Mouse (Mus musculus): ENCODE measurements around the gene Igsf21. TPM values are rescaled to one million over a fixed set of nuclear protein-coding genes. Genes with fewer than 3 reads are reported as not detected.

Igsf21 gene
- polyA plus RNA-seq, 1 experiment from 2014 or later = 50.8 TPM

DNA sequence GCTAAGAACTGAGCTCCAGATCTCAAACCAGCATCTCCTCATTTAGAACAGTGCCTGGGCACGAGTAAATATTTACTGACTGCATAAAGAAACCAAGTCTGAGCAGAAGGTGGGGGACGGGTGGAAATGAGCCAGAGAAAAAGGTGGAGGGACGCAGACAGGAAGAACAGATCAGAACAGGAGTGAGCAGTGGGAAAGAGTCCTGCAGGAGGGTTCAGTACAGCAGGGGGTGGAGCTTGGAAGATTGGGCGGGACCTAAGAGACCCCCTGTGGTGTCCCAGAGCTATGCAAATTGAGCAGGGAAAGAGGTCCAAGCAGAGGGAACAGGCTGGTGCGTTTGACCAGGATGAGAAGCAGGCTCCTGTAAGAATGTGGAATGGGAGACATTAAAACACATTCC is 241.7 kb downstream of the Igsf21 start:
- WGBS = 23% methylated on average over 5 of the region's 5 CpGs
- H3K9ac ChIP-seq (replicated peaks) = no peak overlapping the region
- H3K27me3 ChIP-seq = peaks cover 5% of the 10 kb centered on the region; the same call in 1 of the 2 replicates
- peaks cover 13% of the 10 kb centered on the region for H3K4me1 ChIP-seq
- no peak overlapping the region for H3K4me3 ChIP-seq
- no peaks in the 10 kb centered on the region for H3K9me3 ChIP-seq
- H3K27ac ChIP-seq (replicated peaks) = no peak overlapping the region
- H3K36me3 ChIP-seq = no peaks in the 10 kb centered on the region
- H3K4me2 ChIP-seq (replicated peaks) = no peak overlapping the region
- ATAC-seq (replicated peaks) = peak; percentile 23; the same call in 1 of the 2 replicates

DNA sequence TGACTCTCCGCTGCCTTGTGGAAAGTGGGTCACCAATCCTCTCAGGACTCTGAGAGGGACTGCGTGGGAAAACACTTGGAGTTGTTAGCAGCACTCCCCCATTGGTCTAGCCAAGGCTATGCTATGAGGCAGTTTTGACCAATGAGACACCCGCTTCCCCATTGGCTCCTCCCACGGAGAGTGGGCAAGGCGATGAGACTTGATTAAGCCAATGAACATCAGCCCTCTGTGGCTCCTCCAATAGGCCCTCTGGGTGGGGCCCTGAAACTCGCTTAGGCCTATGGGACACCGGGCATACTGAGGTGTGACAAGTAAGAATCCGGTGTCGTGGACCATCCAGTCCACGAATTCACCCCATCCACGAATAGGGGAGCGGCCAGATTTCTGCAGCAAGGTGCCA is 242.4 kb downstream of the Igsf21 start:
- Histone ChIP-seq H3K36me3 (no peaks in the 10 kb centered on the region), H3K27ac (replicated peaks) (no peak overlapping the region), H3K9ac (replicated peaks) (no peak overlapping the region), H3K27me3 (peaks cover 5% of the 10 kb centered on the region; the same call in 1 of the 2 replicates), H3K4me2 (replicated peaks) (peak overlapping the region; percentile 30), H3K4me3 (no peak overlapping the region; the same call in 1 of the 2 replicates), H3K4me1 (peaks cover 13% of the 10 kb centered on the region), H3K9me3 (no peaks in the 10 kb centered on the region)
- 18% methylated on average over 12 of the region's 12 CpGs for WGBS
- 0 out of 2 replicates have a peak, but pooled peaks have one; percentile 36 for ATAC-seq (replicated peaks)

DNA sequence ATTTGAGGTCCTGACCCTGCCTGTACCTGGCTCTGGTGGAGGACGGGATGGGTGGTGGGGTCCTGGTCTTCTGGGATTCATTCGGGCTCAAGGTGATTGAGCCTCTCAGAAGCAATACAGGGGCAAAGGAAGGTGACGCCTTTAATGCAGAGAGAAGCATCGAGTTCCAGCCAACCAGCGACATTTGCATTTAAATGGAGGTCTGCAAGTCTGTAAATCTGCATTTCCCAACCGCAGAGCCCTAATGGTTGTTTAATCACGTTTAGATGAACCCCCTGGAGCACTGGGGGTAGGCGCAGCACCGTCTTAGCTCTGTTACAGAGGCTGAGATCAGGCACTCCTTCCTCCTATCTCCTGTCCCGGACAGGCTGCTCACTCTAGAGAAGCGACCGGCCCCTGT is 244.5 kb downstream of the Igsf21 start:
- Histone ChIP-seq H3K4me1 (peaks cover 13% of the 10 kb centered on the region), H3K4me2 (replicated peaks) (no peak overlapping the region), H3K9me3 (no peaks in the 10 kb centered on the region), H3K27ac (replicated peaks) (no peak overlapping the region), H3K4me3 (no peak overlapping the region), H3K36me3 (no peaks in the 10 kb centered on the region), H3K27me3 (peaks cover 5% of the 10 kb centered on the region; the same call in 1 of the 2 replicates), H3K9ac (replicated peaks) (no peak overlapping the region)
- ATAC-seq (replicated peaks) = 0 out of 2 replicates have a peak, but pooled peaks have one; percentile 20
- WGBS = 6% methylated on average over 12 of the region's 12 CpGs

DNA sequence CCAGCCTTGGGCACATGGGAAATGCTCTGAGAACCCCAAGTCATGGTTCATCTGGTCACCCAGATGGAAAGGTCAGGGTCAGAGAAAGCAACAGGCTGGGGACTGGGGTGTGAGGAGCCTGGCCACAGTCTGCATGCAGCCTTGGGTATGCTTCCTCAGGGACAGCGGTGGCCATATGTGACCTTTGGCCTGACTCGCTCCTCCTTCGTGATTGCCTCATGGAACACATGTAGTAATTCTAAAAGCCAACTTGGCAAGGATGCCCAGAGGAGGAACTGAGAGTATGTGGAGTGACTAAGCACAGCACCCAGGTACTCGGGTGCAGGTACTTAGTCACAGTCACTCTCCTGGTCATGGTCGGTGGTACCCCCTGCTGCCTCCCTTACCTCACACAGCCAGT is 245.7 kb downstream of the Igsf21 start:
- no peak for ATAC-seq (replicated peaks)
- WGBS = 84% methylated on average over 5 of the region's 5 CpGs

DNA sequence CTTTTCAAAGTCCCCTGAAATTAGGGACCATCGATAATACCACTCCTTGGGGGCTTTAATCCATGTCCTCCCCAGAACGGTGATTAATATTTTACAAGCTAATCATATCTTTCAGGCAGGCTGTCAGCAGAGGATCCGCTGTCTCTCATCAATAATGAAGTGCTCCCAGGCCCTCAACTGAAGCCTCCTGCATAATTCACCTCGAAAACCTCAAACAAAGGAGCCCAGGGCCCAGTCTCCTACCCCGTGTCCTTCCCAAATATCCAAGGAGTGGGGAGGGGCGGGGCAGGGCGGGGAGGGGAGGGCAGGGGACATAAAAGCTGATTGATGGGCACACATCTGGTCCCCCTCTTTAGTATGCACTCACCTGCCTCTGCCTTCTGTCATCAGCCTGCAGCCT is 247.6 kb downstream of the Igsf21 start:
- no peak for ATAC-seq (replicated peaks)
- H3K9me3 ChIP-seq = no peaks in the 10 kb centered on the region
- H3K4me2 ChIP-seq (replicated peaks) = no peak overlapping the region
- no peaks in the 10 kb centered on the region for H3K36me3 ChIP-seq
- peaks cover 20% of the 10 kb centered on the region for H3K4me1 ChIP-seq
- H3K9ac ChIP-seq (replicated peaks) = no peak overlapping the region
- no peak overlapping the region for H3K27ac ChIP-seq (replicated peaks)
- 46% methylated on average over 7 of the region's 7 CpGs for WGBS
- H3K27me3 ChIP-seq = peaks cover 4% of the 10 kb centered on the region; the same call in 1 of the 2 replicates
- no peak overlapping the region for H3K4me3 ChIP-seq

More for the DNA sequence above, 245.7 kb downstream of the Igsf21 start:
- H3K27me3 ChIP-seq = peaks cover 5% of the 10 kb centered on the region; the same call in 1 of the 2 replicates
- no peaks in the 10 kb centered on the region for H3K9me3 ChIP-seq
- no peak overlapping the region for H3K4me3 ChIP-seq
- no peak overlapping the region for H3K27ac ChIP-seq (replicated peaks)
- H3K4me1 ChIP-seq = peaks cover 16% of the 10 kb centered on the region
- no peaks in the 10 kb centered on the region for H3K36me3 ChIP-seq
- no peak overlapping the region for H3K9ac ChIP-seq (replicated peaks)
- no peak overlapping the region for H3K4me2 ChIP-seq (replicated peaks)

DNA sequence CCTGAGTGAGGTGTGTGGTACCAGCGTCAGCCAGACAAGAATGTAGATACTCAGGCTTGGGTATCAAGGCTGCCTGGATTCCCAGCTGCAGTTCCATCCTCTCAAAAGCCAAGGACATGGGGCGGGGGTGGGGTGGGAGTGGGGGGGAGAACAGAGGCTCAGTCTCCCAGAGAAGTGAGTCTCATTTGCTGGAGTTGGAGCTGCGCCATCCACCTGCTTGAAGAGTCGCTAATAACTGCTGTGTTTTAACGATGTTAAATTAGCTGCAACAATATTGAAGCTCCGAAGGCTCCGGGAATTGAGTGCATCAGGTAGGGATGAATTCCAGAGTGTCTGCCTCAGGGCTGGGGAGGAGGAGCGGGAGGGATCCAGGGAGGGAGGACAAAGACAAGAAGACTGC is 250.9 kb downstream of the Igsf21 start:
- no peak overlapping the region for H3K4me2 ChIP-seq (replicated peaks)
- H3K27ac ChIP-seq (replicated peaks) = no peak overlapping the region
- no peaks in the 10 kb centered on the region for H3K27me3 ChIP-seq
- H3K9ac ChIP-seq (replicated peaks) = no peak overlapping the region
- H3K9me3 ChIP-seq = no peaks in the 10 kb centered on the region
- 20% methylated on average over 8 of the region's 8 CpGs for WGBS
- ATAC-seq (replicated peaks) = no peak
- H3K4me3 ChIP-seq = no peak overlapping the region
- H3K4me1 ChIP-seq = peaks cover 15% of the 10 kb centered on the region
- no peaks in the 10 kb centered on the region for H3K36me3 ChIP-seq

DNA sequence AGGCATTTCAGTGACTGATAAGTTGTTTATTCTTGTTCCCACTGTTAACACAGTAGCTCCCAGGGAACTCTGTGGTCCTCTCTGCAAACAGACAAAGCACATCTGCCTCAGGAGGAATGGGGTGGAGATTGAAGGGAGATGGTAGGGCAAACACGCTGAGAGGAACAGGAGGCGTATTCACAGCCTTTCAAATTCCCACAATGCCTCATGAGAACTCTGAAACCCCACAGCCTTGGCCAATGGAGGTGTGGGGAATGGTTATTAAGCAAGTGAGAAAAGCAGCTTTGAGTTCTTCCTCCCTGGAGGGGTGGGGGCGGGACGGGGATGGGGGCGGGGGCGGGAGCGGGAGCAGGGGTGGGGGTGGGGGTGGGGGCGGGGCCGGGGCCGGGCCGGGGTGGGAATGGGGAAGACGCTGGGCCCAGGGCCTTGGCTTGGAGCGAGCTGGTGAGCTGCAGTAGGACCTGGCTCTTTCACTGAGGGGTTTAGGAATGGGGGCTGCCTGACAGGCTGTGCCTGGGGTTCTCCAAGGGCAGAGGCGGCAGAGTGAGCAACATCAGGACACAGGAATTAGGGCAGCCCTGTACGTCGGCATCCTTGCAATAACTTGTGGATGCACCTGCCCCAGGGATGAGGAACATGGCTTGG is 253.4 kb downstream of the Igsf21 start:
- Histone ChIP-seq H3K4me2 (replicated peaks) (no peak overlapping the region), H3K36me3 (no peaks in the 10 kb centered on the region), H3K4me3 (no peak overlapping the region), H3K27me3 (no peaks in the 10 kb centered on the region), H3K9ac (replicated peaks) (no peak overlapping the region), H3K4me1 (peaks cover 15% of the 10 kb centered on the region), H3K27ac (replicated peaks) (no peak overlapping the region), H3K9me3 (no peaks in the 10 kb centered on the region)
- 16% methylated on average over 8 of the region's 16 CpGs for WGBS
- 0 out of 2 replicates have a peak, but pooled peaks have one; percentile 36 for ATAC-seq (replicated peaks)

DNA sequence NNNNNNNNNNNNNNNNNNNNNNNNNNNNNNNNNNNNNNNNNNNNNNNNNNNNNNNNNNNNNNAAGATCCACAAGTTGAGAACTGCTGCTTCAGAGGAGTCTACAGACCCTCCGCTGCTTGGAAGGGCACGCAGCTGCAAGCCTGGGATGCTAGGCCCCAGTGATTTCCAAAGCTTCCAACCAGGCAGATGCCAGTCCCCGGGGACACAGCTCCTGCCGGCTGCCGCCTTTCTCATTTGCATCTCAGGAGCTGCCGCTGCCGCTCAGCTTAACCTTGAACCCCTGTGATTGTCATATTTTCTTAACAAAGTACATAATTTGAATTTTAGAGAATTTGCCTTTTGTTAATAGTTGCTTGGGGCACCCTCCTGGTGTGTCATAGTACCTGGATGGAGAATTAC is 259.7 kb downstream of the Igsf21 start:
- no peak overlapping the region for H3K4me2 ChIP-seq (replicated peaks)
- H3K4me3 ChIP-seq = no peak overlapping the region
- no peak for ATAC-seq (replicated peaks)
- no peak overlapping the region for H3K27ac ChIP-seq (replicated peaks)
- 19% methylated on average over 7 of the region's 7 CpGs for WGBS
- H3K4me1 ChIP-seq = peaks cover 7% of the 10 kb centered on the region; the same call in 1 of the 2 replicates
- no peak overlapping the region for H3K9ac ChIP-seq (replicated peaks)
- H3K9me3 ChIP-seq = no peaks in the 10 kb centered on the region
- H3K27me3 ChIP-seq = no peaks in the 10 kb centered on the region
- no peaks in the 10 kb centered on the region for H3K36me3 ChIP-seq

DNA sequence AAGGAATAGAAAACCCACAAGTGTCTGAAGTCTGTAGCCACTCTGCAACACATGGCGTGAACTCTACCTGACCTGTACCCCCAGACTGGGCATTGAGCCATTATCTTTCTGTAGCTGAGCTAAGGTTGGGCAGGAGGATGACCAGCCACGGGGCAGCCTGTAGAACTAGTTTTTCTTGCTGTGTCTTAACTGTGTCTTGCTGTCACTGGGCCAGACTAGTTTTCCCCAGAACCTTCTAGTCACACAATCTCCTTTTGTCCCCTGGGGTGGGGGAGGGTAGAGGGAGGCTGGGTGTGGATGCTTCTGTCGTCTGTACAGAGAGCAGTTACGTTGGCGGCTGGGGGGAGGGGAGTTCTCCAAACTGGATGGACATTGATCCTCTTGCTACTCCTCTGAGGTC is 267.9 kb downstream of the Igsf21 start:
- no peaks in the 10 kb centered on the region for H3K4me1 ChIP-seq
- H3K4me3 ChIP-seq = no peak overlapping the region
- ATAC-seq (replicated peaks) = no peak
- H3K9me3 ChIP-seq = no peaks in the 10 kb centered on the region
- H3K27me3 ChIP-seq = no peaks in the 10 kb centered on the region
- no peaks in the 10 kb centered on the region for H3K36me3 ChIP-seq
- H3K9ac ChIP-seq (replicated peaks) = no peak overlapping the region
- H3K4me2 ChIP-seq (replicated peaks) = no peak overlapping the region
- H3K27ac ChIP-seq (replicated peaks) = no peak overlapping the region
- 57% methylated on average over 5 of the region's 5 CpGs for WGBS

DNA sequence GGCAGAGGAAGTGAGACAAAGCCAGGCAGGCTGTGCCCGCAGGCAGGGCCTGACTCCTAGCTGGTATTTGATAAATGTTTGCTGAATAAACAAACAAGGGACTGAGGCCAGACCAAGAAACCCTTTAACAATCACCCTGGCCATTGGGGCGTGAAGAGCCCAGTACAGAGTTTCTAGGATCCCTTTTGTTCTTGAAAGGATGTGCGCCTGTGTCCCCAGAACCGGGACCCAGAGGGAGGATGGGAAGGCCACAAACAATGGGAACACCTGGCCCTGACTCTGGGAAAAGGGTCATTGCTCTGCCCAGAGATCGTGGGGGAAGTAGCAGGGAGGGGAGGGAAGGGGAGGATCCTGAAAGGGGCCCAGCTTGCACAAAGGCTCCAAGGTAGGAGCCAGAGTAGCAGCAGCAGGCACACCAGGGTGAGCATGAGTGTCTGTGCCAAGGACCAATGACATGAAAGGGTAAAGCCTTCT is 269.2 kb downstream of the Igsf21 start:
- Histone ChIP-seq H3K4me2 (replicated peaks) (no peak overlapping the region), H3K9ac (replicated peaks) (no peak overlapping the region), H3K36me3 (no peaks in the 10 kb centered on the region), H3K9me3 (no peaks in the 10 kb centered on the region), H3K4me3 (no peak overlapping the region), H3K27me3 (no peaks in the 10 kb centered on the region), H3K27ac (replicated peaks) (no peak overlapping the region), H3K4me1 (no peaks in the 10 kb centered on the region)
- no peak for ATAC-seq (replicated peaks)
- WGBS = 7% methylated on average over 5 of the region's 5 CpGs
